Mouse (Mus musculus) erythroblast, embryonic 14.5 days (primary cell): ENCODE results near the gene Sp3. TPM values are rescaled to one million over a fixed set of nuclear protein-coding genes. Genes with fewer than 3 reads are reported as not detected.

ENCODE experiments used
- H3K27me3 ChIP-seq: 2 replicates; pipeline ENCODE4 v1.6.1; 2012; ENCODE audit warnings: inconsistent platforms; ENCODE audit not compliant: control insufficient read depth
- H3K36me3 ChIP-seq: 2 replicates; pipeline ENCODE4 v1.6.1; 2012; ENCODE audit warnings: mild to moderate bottlenecking, inconsistent platforms; ENCODE audit not compliant: control insufficient read depth
- H3K4me1 ChIP-seq: 2 replicates; pipeline ENCODE4 v1.6.1; 2012; ENCODE audit warnings: inconsistent platforms; ENCODE audit not compliant: control insufficient read depth
- H3K4me3 ChIP-seq: replicated peaks from 2 replicates; pipeline ENCODE3; 2012; ENCODE audit warnings: moderate library complexity, mild to moderate bottlenecking, inconsistent platforms
- H3K9me3 ChIP-seq: 2 replicates; pipeline ENCODE4 v1.6.1; 2012; ENCODE audit warnings: low read length, inconsistent platforms, mixed read lengths; ENCODE audit not compliant: control insufficient read depth
- GATA1 ChIP-seq: IDR thresholded peaks from 2 replicates; pipeline ENCODE4 v1.6.1; 2012; ENCODE audit warnings: low read length, inconsistent platforms, mixed read lengths
- TAL1 ChIP-seq: IDR thresholded peaks from 3 replicates; pipeline ENCODE4 v1.6.1; 2012; ENCODE audit warnings: low read length, inconsistent platforms, mixed read lengths
- polyA plus RNA-seq: library from polyadenylated mRNA; stranded (reverse); fragments of >175 nt; gene quantifications from 2 replicates; pipeline ENCODE4 v1.2.3, GENCODE M21; 2012

Gene Sp3
- polyA plus RNA-seq, 1 experiment = 1.1 TPM

- TF ChIP-seq GATA1 (no peak), TAL1 (no peak)
- Histone ChIP-seq H3K36me3 (no peaks in the 10 kb centered on the region), H3K27me3 (no peaks in the 10 kb centered on the region; the same call in 1 of the 2 replicates), H3K9me3 (peaks cover 16% of the 10 kb centered on the region), H3K4me1 (peaks cover 40% of the 10 kb centered on the region), H3K4me3 (no peak overlapping the region)
Measured at GRCm38 (mm10) chr2:73007472-73007871, 27.2 kb upstream of the Sp3 start.

GRCm38 (mm10) chr2:73005611-73006515, 25.6 kb upstream of the Sp3 start:
- no peaks in the 10 kb centered on the region; the same call in 1 of the 2 replicates for H3K27me3 ChIP-seq
- TF ChIP-seq GATA1 (no peak), TAL1 (no peak)
- no peak overlapping the region for H3K4me3 ChIP-seq
- no peaks in the 10 kb centered on the region for H3K36me3 ChIP-seq
- peaks cover 56% of the 10 kb centered on the region for H3K4me1 ChIP-seq
- H3K9me3 ChIP-seq = peaks cover 11% of the 10 kb centered on the region

- Histone ChIP-seq H3K9me3 (no peaks in the 10 kb centered on the region), H3K36me3 (no peaks in the 10 kb centered on the region), H3K27me3 (no peaks in the 10 kb centered on the region), H3K4me1 (peaks cover 63% of the 10 kb centered on the region), H3K4me3 (peak overlapping the region; percentile 17)
- no peak for TF ChIP-seq GATA1
- TF ChIP-seq TAL1 = no peak
Measured at GRCm38 (mm10) chr2:73003751-73004717, 23.8 kb upstream of the Sp3 start.

GRCm38 (mm10) chr2:73003049-73003448, 22.8 kb upstream of the Sp3 start:
- no peaks in the 10 kb centered on the region for H3K27me3 ChIP-seq
- H3K36me3 ChIP-seq = no peaks in the 10 kb centered on the region
- no peaks in the 10 kb centered on the region for H3K9me3 ChIP-seq
- TF ChIP-seq GATA1 = no peak
- TF ChIP-seq TAL1 = no peak
- peak overlapping the region; percentile 37 for H3K4me3 ChIP-seq
- H3K4me1 ChIP-seq = peaks cover 62% of the 10 kb centered on the region

- TF ChIP-seq GATA1 (no peak), TAL1 (no peak)
- H3K4me3 ChIP-seq = peak overlapping the region; percentile 12
- no peaks in the 10 kb centered on the region for H3K9me3 ChIP-seq
- H3K4me1 ChIP-seq = peaks cover 68% of the 10 kb centered on the region
- H3K27me3 ChIP-seq = no peaks in the 10 kb centered on the region
- H3K36me3 ChIP-seq = no peaks in the 10 kb centered on the region
Measured at GRCm38 (mm10) chr2:73002451-73002850, 22.2 kb upstream of the Sp3 start.

GRCm38 (mm10) chr2:73001994-73002393, 21.7 kb upstream of the Sp3 start:
- peak overlapping the region; percentile 27 for H3K4me3 ChIP-seq
- peaks cover 72% of the 10 kb centered on the region for H3K4me1 ChIP-seq
- TF ChIP-seq GATA1 = peak; percentile 25; the same call in 1 of the 2 replicates
- no peak for TF ChIP-seq TAL1
- no peaks in the 10 kb centered on the region for H3K27me3 ChIP-seq
- H3K36me3 ChIP-seq = no peaks in the 10 kb centered on the region
- H3K9me3 ChIP-seq = no peaks in the 10 kb centered on the region

GRCm38 (mm10) chr2:73000194-73000593, 19.9 kb upstream of the Sp3 start:
- TF ChIP-seq GATA1 (no peak), TAL1 (no peak)
- Histone ChIP-seq H3K4me1 (peaks cover 70% of the 10 kb centered on the region), H3K36me3 (no peaks in the 10 kb centered on the region), H3K27me3 (no peaks in the 10 kb centered on the region), H3K4me3 (no peak overlapping the region), H3K9me3 (no peaks in the 10 kb centered on the region)

GRCm38 (mm10) chr2:72997586-72997985, 17.3 kb upstream of the Sp3 start:
- Histone ChIP-seq H3K27me3 (no peaks in the 10 kb centered on the region), H3K9me3 (no peaks in the 10 kb centered on the region), H3K36me3 (no peaks in the 10 kb centered on the region), H3K4me3 (no peak overlapping the region), H3K4me1 (peaks cover 45% of the 10 kb centered on the region)
- TF ChIP-seq TAL1 (no peak), GATA1 (no peak)

GRCm38 (mm10) chr2:72996808-72997378, 16.6 kb upstream of the Sp3 start:
- H3K4me3 ChIP-seq = no peak overlapping the region
- no peaks in the 10 kb centered on the region for H3K36me3 ChIP-seq
- TF ChIP-seq TAL1 = no peak
- no peak for TF ChIP-seq GATA1
- H3K9me3 ChIP-seq = no peaks in the 10 kb centered on the region
- no peaks in the 10 kb centered on the region for H3K27me3 ChIP-seq
- peaks cover 38% of the 10 kb centered on the region for H3K4me1 ChIP-seq
